ENCODE assay signal across 8 mouse cellular contexts in genomic region chr4:141958188-141958587, GRCm38 (mm10). TPM values are rescaled to one million over a fixed set of nuclear protein-coding genes. Genes with fewer than 3 reads are reported as not detected.
DNase-seq lines count a peak whose midpoint lies in the region; ATAC-seq and TF ChIP-seq lines count a peak whose summit lies in the region.

No protein-coding gene starts in this region.

- TF ChIP-seq POLR2A in thymus, adult 2 months (IDR thresholded peaks at IDR 0.05; ENCODE audit: control insufficient read depth, extremely low read depth, insufficient read depth, low read length, poor library complexity), result no peak

- H3K27me3 ChIP-seq in forebrain, embryonic 14.5 days (replicated peaks; ENCODE audit: control insufficient read depth, insufficient read depth, low read length), result no peaks in the 10 kb centered on the region
- H3K27me3 ChIP-seq in lung, embryonic 14.5 days (ENCODE audit: insufficient read depth, low read length), result no peaks in the 10 kb centered on the region
- no peaks in the 10 kb centered on the region for H3K27me3 ChIP-seq in thymus, adult 2 months (ENCODE audit: control insufficient read depth, insufficient read depth, low read length)

- 6% methylated on average over 9 of the region's 9 CpGs for WGBS in forebrain, embryonic 14.5 days
- WGBS in lung, embryonic 14.5 days, result 3% methylated on average over 9 of the region's 9 CpGs
- WGBS in thymus, adult 2 months, result 6% methylated on average over 9 of the region's 9 CpGs

- peak; percentile 94 for TF ChIP-seq CTCF in layer of hippocampus, adult 2 months (conservative IDR thresholded peaks at IDR 0.05)
- peak; percentile 95 for TF ChIP-seq CTCF in lung, embryonic 14.5 days (IDR thresholded peaks at IDR 0.05; ENCODE audit: low read depth)
- TF ChIP-seq CTCF in thymus, adult 2 months (IDR thresholded peaks at IDR 0.05; ENCODE audit: borderline replicate concordance, control insufficient read depth, extremely low read depth, insufficient read depth, low read length, poor library complexity), result no peak

- in situ Hi-C loops in ES-E14 (cut with MboI; ENCODE audit: low sequenced_read_pairs in 2 of 2, unreplicated experiment in 2 of 2), result no loop called here

- no peak overlapping the region for H3K27ac ChIP-seq in ES-E14 (ENCODE audit: insufficient read depth, low read depth, low read length, poor library complexity, severe bottlenecking)
- H3K27ac ChIP-seq in forebrain, embryonic 14.5 days (ENCODE audit: low read depth, low read length), result no peak overlapping the region
- peak overlapping the region; percentile 89 for H3K27ac ChIP-seq in layer of hippocampus, adult 2 months
- H3K27ac ChIP-seq in lung, embryonic 14.5 days (ENCODE audit: low read depth), result no peak overlapping the region
- H3K27ac ChIP-seq in thymus, adult 2 months (ENCODE audit: control insufficient read depth, insufficient read depth, low read length), result no peak overlapping the region

- peak; percentile 80 for DNase-seq in ES-E14 (ENCODE audit: low read depth, low spot score)
- peak; percentile 53 for DNase-seq in c-Kit-positive CD71-positive TER-119-negative erythroid progenitor cells, embryonic 14.5 days (ENCODE audit: low read depth)
- peak; percentile 91 for DNase-seq in forebrain, embryonic 14.5 days (ENCODE audit: low spot score)
- peak; percentile 23 for DNase-seq in heart, postnatal 25 days (ENCODE audit: low spot score)
- peak; percentile 82 to 84 for DNase-seq in layer of hippocampus, adult 2 months (ENCODE audit: low spot score in 2 of 2)
- peak; percentile 97 for DNase-seq in lung, embryonic 14.5 days
- peak; percentile 75 for DNase-seq in thymus, adult 2 months

- H3K4me3 ChIP-seq in ES-E14 (ENCODE audit: insufficient read depth in 1 of 2, low read depth in 1 of 2, low read length in 2 of 2, poor library complexity in 1 of 2, severe bottlenecking in 1 of 2), result no peak overlapping the region
- no peak overlapping the region for H3K4me3 ChIP-seq in forebrain, embryonic 14.5 days (ENCODE audit: low read depth, low read length)
- H3K4me3 ChIP-seq in layer of hippocampus, adult 2 months, result no peak overlapping the region
- H3K4me3 ChIP-seq in lung, embryonic 14.5 days (ENCODE audit: low read depth, low read length), result no peak overlapping the region
- no peak overlapping the region for H3K4me3 ChIP-seq in thymus, adult 2 months (ENCODE audit: control insufficient read depth, insufficient read depth, low read length)

- peaks cover 0 to 7% of the 10 kb centered on the region in 2 experiments; a peak in 3 of 4 replicates for H3K4me1 ChIP-seq in ES-E14 (ENCODE audit: control insufficient read depth in 2 of 2, insufficient read depth in 2 of 2, low read length in 2 of 2, poor library complexity in 1 of 2)
- no peaks in the 10 kb centered on the region; the same call in 1 of the 2 replicates for H3K4me1 ChIP-seq in forebrain, embryonic 14.5 days (ENCODE audit: control insufficient read depth, insufficient read depth, low read length)
- H3K4me1 ChIP-seq in lung, embryonic 14.5 days (ENCODE audit: insufficient read depth), result no peaks in the 10 kb centered on the region
- H3K4me1 ChIP-seq in thymus, adult 2 months (replicated peaks; ENCODE audit: control insufficient read depth, insufficient read depth, low read length), result no peaks in the 10 kb centered on the region

- no peak overlapping the region for H3K9ac ChIP-seq in ES-E14 (ENCODE audit: insufficient read depth, low read depth, low read length, poor library complexity, severe bottlenecking)
- H3K9ac ChIP-seq in forebrain, embryonic 14.5 days (ENCODE audit: low read length), result peak overlapping the region; percentile 2; the same call in 1 of the 2 replicates
- no peak overlapping the region; the same call in 1 of the 2 replicates for H3K9ac ChIP-seq in lung, embryonic 14.5 days

- H3K36me3 ChIP-seq in ES-E14 (ENCODE audit: control insufficient read depth, insufficient read depth, low read length, poor library complexity, severe bottlenecking), result no peaks in the 10 kb centered on the region
- no peaks in the 10 kb centered on the region for H3K36me3 ChIP-seq in forebrain, embryonic 14.5 days (ENCODE audit: control insufficient read depth, insufficient read depth, low read length)
- H3K36me3 ChIP-seq in lung, embryonic 14.5 days (ENCODE audit: insufficient read depth), result no peaks in the 10 kb centered on the region
- H3K36me3 ChIP-seq in thymus, adult 2 months (ENCODE audit: control insufficient read depth, insufficient read depth, low read length), result no peaks in the 10 kb centered on the region

- H3K4me2 ChIP-seq in forebrain, embryonic 14.5 days (ENCODE audit: low read length), result no peak overlapping the region
- H3K4me2 ChIP-seq in lung, embryonic 14.5 days, result peak overlapping the region; percentile 36

- no peaks in the 10 kb centered on the region for H3K9me3 ChIP-seq in ES-E14 (ENCODE audit: control insufficient read depth, insufficient read depth, low read depth, low read length)
- no peaks in the 10 kb centered on the region; the same call in 1 of the 2 replicates for H3K9me3 ChIP-seq in forebrain, embryonic 14.5 days (replicated peaks; ENCODE audit: control insufficient read depth, low read length)
- H3K9me3 ChIP-seq in lung, embryonic 14.5 days (ENCODE audit: low read depth, low read length), result 0 out of 2 replicates have a peak, but pooled peaks cover 5% of the 10 kb centered on the region

- intact Hi-C loops in heart, postnatal 25 days (cut with DNase I), result loop anchor here (1.0 kb wide), 1 partner anchor 101 kb away; no protein-coding TSS in a partner anchor

- ATAC-seq in forebrain, embryonic 14.5 days, result peak; percentile 54
- peak; percentile 66 for ATAC-seq in lung, embryonic 14.5 days (ENCODE audit: insufficient read depth)
- peak; percentile 59; the same call in 1 of the 2 replicates for ATAC-seq in neutrophil, adult 5-6 weeks (ENCODE audit: extremely low read depth, insufficient number of reproducible peaks, low FRiP score, poor library complexity, severe bottlenecking)

TF ChIP-seq in ES-E14, 5 proteins besides CTCF, POLR2A, EP300 and RAD21:
- TF ChIP-seq MAFK (IDR thresholded peaks at IDR 0.05; ENCODE audit: insufficient read depth, low read depth, low read length) (no peak), ZC3H11A (IDR thresholded peaks at IDR 0.05; ENCODE audit: borderline replicate concordance, low read depth, low read length) (peak; percentile 63; the same call in 1 of the 2 replicates)

RNA-seq across cellular contexts. Expression of gene Fhad1, which starts 56.7 kb away (rescaled TPM):
- 0.49 and 0.74 TPM in 2 replicates for total RNA-seq in ES-E14 (2012; rRNA removed)
- 1.3 and 2.2 TPM in 2 replicates for polyA plus RNA-seq in forebrain, embryonic 14.5 days (2014; fragmentation: Nextera tagmentation; extraction: Ambion mirVana)
- total RNA-seq in heart, postnatal 25 days (2021), result under 1 TPM; 0.05 to 0.31 TPM
- total RNA-seq in layer of hippocampus, adult 2 months (2021), result 10 to 100 TPM in 1 of 2 experiments, 1 to 10 TPM in 1; 8.8 to 13.0 TPM
- polyA plus RNA-seq in lung, embryonic 14.5 days (2014; fragmentation: Nextera tagmentation; extraction: Ambion mirVana), result 0.68 and 1.4 TPM in 2 replicates
- not detected in 2 replicates for total RNA-seq in neutrophil, adult 5-6 weeks (2017)
- polyA plus RNA-seq in thymus, adult 2 months (2012; rRNA removed), result 0.78 and 1.1 TPM in 2 replicates

Comparison
In these comparisons a context has a peak if more than half of its experiments do, and no peak if none do; other contexts are left out.
1. DNase-seq: peak in every context shown above with its lines; median percentile 97 in lung, embryonic 14.5 days; 91 in forebrain, embryonic 14.5 days; 83 in layer of hippocampus, adult 2 months; 80 in ES-E14; 75 in thymus, adult 2 months; 53 in c-Kit-positive CD71-positive TER-119-negative erythroid progenitor cells, embryonic 14.5 days; 23 in heart, postnatal 25 days.